Mouse (Mus musculus): ENCODE data around the gene Rasa2.
"Not testable (repeated sequence)": the region's sequence is repeated elsewhere in the genome, so short reads cannot be mapped to it uniquely, and the experiment has no call there.

The Rasa2 gene

DNA sequence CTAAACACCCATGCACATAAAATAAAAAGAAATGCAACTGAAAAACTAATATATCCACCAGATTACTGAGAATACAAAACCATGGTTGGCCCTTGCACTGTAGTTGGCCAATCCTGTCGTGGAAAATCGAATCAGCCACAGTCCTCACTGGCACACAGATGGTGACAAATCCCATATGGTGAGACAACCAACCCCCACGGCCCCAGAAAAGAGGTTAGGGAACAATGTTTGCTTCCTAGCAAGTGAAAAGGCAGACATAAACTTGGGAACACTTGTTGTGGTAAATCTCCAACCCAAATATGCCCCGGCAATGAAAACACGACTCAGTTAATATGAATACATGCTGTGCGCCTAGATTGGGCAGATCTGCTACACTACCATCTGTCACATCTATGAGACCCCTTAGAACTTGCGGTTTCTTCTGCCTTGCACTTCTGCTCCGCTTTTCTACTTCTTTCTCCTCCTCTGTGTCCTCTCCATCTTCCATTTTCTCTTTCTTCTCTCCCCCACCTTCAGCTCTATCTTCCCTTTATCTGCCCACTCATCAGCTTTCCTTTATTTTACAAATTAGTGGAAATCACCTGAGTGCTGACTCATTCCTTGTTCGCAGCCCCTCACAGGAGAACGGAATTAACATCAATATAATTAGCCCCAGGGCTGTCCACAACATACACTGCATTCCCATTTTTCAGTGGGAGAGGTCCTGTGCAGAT is 101.3 kb downstream of the Rasa2 start:
- DNase-seq (ENCODE audit: low spot score in 2 of 2), result no peak

DNA sequence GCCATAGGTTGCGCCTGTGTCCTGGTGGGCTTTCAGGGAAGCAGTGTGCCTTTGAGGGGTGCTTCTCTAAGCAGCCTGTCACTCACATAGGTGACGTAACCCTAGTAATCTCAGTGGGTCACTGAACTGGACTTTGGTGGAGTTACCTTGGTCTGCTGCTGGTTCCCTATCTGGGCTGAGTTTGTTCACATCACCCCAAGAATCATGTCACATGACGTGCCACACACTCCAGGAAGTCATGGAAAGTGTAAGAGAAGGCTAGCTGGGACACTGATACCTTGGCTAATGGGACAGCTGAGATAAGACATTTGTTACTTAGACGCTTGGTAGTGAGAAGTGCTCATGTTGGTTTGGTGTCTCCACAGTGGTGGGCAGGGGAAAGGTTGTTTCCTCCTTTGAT is 105.4 kb downstream of the Rasa2 start:
- DNase-seq (ENCODE audit: low spot score in 2 of 2), result no peak

DNA sequence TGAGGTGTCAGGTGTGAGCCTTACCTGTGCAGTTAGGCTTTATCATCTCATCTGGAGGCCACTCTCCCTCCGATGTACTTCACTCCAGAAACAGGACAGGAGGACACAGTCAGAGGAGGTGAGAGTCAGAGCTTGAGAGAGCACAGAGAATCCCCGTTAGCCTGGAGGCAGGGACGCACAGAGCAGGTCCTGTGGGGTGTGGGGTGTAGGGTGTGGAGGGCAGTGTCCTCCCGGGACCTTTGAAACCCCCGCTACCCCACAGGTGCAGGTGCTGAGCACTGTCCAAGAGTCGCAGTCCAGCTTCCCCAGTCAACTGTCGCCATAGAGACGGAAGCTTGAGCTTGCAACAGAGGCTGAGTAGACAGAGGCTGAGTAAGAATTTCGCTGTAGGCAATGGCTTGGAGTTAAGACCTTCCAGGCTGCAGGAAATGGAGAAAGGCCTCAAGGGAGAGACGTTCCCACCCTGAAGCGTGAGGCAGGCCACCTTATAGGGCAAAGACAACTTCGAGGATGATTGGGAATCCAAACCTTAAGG is 106.4 kb downstream of the Rasa2 start, which contains the start of gene Gm28729:
Gm28729 (minus strand) TSS at position 293 of the 535 bp plus-strand sequence.
- no peak for DNase-seq (ENCODE audit: low spot score in 2 of 2)

DNA sequence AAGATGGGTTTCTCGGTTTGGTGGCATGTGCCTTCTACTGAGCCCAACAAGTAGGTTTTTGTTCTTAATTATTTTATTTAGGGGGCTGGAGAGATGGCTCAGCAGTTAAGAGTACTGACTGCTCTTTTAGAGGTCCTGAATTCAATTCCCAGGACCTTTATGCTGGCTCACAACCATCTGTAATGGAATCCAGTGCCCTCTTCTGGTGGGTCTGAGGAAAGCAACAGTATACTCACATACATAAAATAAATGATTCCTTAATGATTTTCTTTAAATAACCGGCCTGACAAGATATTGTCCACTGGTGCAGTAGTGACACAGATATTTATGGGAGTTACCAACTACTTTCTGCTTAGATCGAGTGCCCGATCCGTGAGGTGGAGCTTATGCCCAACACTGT is 108.3 kb downstream of the Rasa2 start:
- DNase-seq (ENCODE audit: low spot score in 2 of 2), result no peak

DNA sequence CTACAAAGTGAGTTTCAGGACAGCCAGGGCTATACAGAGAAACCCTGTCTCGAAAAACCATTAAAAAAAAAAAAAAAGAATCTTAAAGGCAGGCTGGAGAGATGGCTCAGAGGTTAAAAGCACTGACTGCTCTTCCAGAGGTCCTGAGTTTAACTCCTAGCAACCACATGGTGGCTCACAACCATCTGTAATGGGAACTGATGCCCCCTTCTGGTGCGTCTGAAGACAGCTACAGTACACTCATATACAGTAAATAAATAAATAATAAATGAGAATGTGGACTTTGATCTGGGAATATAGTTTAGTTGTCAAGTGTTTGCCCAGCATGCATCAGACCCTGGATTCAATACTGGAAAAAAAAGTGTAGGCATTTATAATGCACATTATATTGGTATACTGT is 109.8 kb downstream of the Rasa2 start:
- not testable (repeated sequence) for DNase-seq (ENCODE audit: low spot score in 2 of 2)

DNA sequence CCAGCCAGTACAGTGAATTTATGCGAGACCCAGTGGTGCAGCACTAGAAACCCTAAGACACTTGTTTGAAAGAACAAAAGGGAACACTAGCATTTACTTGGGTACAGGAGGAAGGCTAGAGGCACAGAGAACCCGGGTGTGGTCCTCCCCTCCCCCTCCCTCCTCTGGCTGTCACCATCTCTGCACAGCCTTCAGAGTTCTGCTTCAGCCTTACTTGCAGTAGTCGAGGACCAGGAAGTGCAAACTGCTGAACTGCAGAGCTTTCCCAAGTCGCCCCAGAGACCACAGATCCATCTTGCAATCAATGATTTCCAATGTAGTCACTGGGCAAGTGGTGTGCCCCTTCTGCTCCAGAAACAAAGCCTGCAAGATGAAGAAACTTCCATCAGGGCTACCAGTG is 114.0 kb downstream of the Rasa2 start:
- peak in 1 of 2 experiments; percentile 26 for DNase-seq (ENCODE audit: low spot score in 2 of 2)

DNA sequence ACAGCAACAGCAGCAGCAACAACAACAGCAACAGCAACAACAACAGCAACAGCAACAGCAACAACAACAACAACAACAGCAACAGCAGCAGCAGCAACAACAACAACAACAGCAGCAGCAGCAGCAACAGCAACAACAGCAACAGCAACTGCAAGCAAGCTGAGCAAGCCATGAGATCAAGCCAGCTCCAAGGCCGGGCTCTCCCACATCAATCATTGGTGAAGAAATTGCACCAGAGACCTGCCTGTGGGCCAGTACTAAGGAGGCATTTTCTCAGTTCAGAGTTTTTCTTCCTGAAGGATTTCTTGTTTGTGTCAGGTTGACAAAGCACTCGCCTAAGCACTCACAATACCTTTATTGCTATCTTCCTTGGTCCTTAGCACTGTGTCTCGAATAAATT is 114.6 kb downstream of the Rasa2 start:
- no peak for DNase-seq (ENCODE audit: low spot score in 2 of 2)

DNA sequence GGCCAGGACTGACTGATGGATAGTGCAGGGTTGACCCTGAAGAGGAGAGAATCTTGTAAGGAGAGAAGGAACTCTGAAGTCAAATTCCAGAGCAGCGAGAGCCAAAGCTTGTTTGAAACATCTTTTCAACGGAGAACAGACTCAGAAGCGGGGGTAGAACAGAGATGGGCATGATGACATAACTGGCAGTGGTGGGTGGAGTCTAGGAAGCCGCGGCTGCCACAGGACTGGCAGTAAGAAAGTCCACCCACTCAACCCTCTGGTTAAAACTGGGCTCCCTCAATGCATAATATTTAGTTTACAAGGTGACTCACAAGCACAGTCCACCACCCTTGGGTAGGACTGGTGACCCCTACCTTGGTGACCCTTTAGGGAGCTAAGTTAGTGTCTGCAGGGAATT is 115.7 kb downstream of the Rasa2 start:
- no peak for DNase-seq (ENCODE audit: low spot score in 2 of 2)

DNA sequence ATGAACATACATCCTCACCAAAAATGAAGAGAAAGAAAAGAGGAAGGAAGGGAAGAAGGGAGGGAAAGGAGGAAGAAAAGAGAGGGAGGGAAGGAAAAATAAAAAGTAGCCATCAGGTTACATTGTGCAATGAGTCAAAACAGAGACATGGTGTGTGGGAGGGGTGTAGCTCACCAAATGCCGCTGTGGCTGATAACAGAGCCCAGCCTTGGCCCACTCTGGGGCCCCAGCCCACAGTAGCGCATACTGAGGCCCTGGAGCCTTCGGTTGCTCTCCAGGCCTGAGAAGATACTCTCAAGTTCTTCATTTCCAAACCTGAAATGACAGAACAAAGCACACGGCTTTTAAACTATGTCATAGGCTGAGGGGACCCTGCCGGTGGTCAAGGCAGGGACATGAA is 117.1 kb downstream of the Rasa2 start:
- no peak for DNase-seq (ENCODE audit: low spot score in 2 of 2)

DNA sequence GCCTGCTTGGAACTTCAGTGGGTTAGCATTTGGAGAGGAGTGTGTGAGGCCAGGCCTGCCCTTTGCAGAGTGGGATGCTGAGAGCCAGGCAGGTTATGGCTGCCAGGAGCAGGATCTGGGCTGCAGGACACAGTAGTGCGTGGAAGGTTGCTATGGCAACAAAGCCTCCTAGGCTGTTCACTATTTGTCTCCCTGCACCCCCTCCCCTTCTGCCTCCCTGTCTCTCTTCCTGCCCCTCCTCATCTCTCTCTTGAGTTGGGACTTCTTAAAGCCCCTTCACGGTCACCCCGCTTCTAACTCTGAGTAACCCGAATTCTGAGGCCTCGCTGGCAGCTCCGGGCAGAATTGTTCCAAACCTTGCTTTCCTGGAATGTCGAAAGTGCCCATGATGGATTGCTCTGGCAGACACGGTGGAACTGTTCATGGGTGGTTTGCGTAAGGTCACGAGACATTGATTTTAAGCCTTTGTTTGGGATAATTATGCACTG is 125.4 kb downstream of the Rasa2 start:
- DNase-seq (ENCODE audit: low spot score in 2 of 2), result no peak

DNA sequence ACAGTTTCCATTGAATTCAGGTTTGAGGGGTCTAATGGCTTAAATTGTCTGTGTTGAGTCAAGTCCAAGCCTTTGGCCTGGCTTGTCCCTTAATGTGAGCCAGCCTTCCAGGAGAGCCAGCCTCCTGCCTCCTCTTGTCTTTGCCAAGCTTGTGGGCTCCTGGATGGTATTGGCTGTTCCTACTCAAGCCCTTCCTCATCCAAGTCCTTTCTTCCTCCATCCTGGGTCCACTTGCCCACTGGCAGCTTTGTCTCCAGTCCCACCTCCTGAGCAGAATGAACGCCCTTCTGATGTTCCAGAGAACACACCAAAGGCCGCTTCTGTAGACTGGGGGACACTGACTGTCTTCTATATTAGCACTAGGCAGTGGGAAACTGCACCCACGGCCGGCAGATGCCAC is 126.3 kb downstream of the Rasa2 start:
- no peak for DNase-seq (ENCODE audit: low spot score in 2 of 2)

DNA sequence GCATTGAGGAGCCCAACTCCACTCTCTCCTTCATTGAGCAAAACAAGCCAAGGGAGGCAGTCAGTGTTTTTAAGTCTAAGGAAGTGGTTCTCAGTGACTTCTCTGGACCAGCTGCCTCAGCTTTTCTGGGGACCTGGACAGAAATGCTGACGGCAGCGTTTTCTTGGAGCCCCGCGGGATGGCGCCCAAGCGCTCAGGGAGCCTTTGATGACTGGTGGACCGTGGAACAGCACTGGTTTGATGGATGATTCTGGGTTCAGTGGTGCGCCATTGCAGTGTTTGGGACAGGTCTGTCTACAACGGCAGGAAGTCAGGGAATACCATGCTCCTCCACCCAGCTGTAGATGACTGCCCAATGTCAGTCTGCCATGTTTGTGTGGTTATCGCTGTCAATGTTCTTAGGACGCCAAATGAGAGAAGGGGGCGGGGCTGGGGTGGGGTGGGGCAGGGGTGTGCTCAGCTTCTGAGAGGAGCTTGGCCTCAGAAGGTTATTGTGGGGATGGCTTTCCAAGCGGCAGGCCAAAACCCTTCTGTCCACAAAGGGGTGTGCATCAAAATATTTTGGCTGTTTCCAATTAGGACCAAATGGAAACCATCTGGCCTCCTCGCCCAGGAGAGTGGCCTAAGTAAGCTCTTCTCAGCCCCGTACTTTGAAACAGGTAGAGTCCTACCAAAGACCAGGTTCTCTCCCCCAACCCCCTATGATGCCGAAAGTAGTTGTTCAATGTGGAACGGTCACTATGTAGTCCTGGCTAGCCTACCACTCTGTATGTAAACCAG is 127.1 kb downstream of the Rasa2 start:
- DNase-seq (ENCODE audit: low spot score in 2 of 2), result no peak

DNA sequence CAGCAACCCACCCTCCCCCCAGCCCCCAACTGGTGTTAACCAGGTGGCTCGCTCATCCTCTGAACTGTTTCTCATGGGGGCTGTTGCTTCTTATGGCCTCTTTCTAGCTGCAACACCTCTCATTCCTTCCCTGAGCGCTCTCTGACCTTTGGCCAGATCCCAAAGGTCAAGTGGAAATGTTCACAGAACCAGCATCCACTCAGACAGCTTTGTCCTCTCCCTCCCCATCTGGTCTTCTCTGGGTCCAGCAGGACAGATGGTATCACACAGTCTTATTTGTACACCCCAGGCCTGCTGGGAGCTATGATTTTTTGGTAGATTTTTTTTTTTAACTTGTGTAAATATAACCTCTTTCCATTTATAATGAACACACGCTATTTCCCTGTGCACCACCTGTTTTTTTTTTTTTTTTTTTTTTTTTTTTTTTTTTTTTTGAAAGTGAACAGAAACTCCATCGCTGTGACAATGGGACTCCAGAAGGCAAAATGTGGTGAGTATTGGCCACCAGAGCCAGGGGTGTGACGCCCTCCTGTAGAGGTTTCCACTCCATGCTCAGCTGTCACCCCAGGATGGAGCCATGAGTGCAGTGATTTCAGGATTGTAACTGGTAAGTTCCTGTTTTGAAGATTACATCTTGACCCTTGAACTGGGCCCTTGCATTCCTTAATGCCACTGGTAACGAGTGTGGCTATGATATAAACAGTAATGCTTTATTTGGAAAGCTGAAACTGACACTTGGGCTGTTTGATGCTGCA is 128.4 kb downstream of the Rasa2 start:
- no peak for DNase-seq (ENCODE audit: low spot score in 2 of 2)

DNA sequence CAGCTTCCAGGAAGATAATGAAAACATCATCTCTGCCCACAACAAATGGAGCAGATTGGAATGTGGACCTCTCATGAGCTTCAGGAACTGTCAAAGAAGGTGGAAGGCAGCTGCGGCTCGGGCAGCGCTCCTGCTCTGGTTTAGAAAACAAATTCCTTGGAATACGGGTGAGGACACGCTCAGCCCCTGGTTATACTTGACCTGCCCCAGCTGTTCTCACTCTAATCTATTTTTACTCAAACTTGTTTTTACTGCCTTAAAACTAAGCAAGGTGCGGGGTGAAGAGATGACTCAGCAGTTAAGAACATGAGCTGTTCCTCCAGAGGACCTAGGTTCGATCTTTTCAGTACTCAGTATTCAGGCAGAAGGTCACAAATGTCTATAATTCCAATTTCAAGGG is 130.2 kb downstream of the Rasa2 start:
- DNase-seq (ENCODE audit: low spot score in 2 of 2), result no peak

DNA sequence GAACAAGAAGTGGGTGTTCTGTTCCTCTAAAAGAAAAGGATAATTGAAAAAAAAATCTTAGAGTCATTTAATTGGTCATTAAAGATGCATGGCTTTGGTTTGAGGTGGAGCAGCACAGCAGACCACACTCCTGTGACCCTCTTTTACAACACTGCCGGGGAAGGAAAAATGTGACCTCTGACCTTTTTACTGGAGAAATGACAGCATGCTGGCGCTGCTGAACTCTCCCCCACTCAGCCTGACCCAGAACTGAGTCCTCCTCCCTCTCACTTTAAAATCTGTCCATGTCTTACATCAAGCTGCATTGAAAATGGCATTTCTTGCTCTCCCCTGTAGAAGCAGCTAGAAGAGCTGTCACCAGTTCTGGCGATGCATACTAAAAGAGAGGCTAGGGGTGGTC is 138.2 kb downstream of the Rasa2 start:
- DNase-seq (ENCODE audit: low spot score in 2 of 2), result no peak

DNA sequence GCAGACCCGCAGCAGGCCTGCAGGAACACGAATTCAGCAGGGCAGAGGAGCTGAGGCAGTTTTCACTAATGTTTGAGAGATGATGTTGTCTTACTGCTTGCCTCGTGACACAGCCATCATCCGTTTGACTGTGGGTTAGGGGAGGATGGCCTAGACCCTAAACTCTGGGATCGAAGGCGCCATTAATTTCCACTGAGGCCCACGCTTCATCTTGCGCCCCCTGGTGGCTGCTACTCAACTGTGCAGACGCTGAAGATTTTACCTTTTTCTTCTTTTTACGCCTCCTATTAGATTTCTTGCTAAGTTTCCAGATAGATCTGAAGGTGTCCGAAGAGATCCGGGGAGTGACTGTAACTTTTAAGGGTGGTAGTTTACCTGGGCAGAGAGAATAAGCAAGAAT is 139.6 kb downstream of the Rasa2 start:
- peak; percentile 32 to 83 for DNase-seq (ENCODE audit: low spot score in 2 of 2)
